Mouse (Mus musculus) left cerebral cortex, postnatal 10 days (tissue): ENCODE data around the gene Katnb1. TPM values are rescaled to one million over a fixed set of nuclear protein-coding genes. Genes with fewer than 3 reads are reported as not detected.
A peak's percentile ranks its signal among the peaks of the same experiment; 100 is the strongest.

ENCODE experiments used
- DNase-seq, 2 experiments: peaks; one replicate each; pipeline ENCODE4 v3.0.0; 2021 to 2022; ENCODE audit warnings: low spot score in 2 of 2, mixed read lengths in 1 of 2; ENCODE audit errors: extremely low spot score in 1 of 2
- intact Hi-C: fragments of 180-260 bp; cut with DNase I; formaldehyde crosslinking; loops from one replicate; pipeline ENCODE4 v1.15.1; 2025
- total RNA-seq, 2 experiments: library from RNA; stranded (reverse); gene quantifications; 2 replicates each; pipeline ENCODE4 v1.2.3; 2021

Gene Katnb1
- total RNA-seq, 2 experiments from 2014 or later = 40.9 to 45.3 TPM

DNA sequence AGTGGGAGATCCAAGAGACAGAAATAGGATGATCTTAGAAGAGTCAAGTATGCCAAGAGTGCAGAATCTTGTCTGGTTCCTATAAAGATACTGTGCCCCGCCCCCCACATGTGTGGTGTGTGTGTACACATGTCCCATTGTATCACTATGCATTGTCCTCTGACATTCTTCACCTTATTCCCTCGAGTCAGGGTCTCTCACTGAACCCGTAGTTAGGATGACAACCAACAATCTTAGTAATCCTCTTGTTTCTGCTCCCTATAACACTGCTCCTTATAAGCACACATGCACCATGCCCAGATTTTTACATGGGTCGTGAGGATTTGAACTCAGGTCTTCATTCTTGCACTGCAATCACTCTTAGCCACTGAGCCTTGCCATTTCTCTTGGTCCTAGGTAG, 1.7 kb upstream of the Katnb1 start:
- intact Hi-C loops = no loop called here

DNA sequence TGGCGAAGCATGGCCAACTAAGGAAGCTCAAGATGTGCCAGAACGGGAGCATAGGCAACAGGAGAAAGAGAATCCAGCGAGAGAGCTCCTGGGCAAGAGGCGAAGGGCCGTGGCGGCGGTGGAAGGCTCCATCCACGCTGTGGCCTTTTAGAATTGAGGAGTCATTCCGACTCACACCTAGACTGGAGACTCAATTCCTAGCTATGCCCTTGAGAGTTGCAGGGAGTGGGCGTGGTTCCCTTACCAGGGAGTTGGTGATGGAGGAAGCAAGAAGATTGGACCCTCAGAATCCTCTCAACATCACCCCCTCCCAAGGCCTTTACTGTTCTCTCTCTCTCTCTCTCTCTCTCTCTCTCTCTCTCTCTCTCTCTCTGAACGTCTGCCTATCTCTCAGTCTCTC, 664 bp downstream of the Katnb1 start:
- no peak for DNase-seq
- intact Hi-C loops = loop anchor here (5.0 kb wide), 1 partner anchor 134 kb away; no protein-coding TSS in a partner anchor

More for the DNA sequence above, 1.7 kb upstream of the Katnb1 start:
- DNase-seq = no peak

DNA sequence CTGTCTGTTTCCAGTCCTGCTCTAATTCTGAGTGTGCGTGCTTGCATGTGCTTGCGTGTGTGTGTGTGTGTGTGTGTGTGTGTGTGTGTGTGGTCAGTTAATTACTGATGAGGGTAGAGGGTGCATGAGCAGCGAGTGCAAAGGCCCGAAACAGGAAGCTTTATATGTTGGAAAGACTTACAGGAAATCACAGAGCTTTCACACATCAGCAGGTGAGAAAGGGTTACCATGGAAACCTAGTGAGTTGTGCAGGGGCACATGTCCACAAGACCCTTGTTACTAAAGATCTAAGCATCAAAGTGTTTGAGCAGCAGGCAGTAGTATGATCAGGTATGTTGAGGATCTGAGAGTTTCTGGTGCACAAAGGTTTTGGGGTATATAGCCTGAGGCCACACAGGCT, 3.3 kb downstream of the Katnb1 start:
- DNase-seq = no peak
- intact Hi-C loops = loop anchor here (5.0 kb wide), 1 partner anchor 137 kb away; no protein-coding TSS in a partner anchor

DNA sequence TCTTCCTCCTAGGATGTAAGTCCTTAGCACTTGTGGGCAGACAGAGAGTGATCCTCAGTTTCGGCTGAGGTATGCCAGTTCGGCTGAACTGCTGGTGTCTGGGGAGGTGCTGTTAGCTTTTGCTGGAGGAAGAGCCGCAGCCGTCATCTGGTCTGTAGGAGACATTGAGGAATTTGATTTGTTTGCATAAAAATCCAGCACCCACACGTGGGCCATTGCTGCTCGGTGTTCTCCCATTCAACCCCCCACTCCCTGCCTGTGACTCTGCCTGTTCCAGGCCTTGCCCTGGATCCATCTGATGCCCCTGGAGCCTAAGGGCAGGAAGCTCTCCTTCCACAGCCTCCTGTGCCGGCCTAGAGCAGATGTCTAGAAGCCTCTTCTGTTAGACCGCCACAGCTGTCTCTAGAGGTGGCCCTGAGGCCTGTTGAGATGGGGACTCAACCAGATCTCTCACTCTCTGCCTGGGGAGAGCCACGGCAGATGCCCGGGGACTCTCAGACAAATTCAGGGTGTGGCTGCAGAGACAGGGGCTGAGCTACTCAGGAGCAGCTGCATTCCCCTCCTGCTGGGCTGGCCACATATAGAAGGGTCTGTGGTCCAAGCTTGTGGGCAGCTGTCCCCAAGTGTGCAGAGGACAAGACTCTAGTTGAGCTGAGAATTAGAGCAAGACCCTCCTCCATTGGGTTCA, 3.9 kb downstream of the Katnb1 start:
- no peak for DNase-seq
- intact Hi-C loops = loop anchor here (5.0 kb wide), 1 partner anchor 138 kb away; no protein-coding TSS in a partner anchor

DNA sequence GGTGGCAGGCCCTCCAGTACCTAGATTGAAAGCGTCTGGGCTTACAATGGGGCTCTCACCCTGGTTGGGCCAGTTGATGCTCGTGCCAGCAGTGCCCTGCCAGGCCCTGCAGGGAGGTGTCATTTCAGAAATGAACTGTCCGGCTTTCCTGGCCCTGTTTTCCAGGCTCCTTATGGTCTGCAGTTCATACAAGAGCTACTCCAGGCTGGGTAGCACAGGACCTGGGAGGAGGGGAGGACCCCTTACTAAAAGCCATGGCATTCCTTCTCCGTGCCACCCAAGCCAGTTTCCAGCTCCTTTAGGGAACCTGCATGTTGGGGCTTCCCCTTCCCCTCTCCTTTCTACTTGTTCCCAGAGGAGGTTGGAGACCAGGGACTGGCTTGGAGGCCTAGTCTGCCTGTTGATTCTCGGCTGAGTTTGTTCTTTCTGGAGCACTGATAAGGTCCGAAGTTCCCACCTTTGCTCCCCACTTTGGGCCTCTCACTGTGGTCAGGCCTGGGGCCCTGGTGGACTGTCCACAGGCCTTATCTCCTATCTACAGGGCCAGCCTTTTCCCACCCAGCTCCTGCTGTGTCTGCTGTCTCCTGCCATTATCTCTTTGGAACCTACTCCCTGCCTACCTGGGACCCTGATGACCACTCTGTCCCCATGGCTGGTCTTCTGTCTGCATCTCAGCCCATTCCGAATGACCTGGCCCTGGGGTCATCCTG, 4.6 kb downstream of the Katnb1 start:
- intact Hi-C loops = no loop called here
- no peak for DNase-seq

DNA sequence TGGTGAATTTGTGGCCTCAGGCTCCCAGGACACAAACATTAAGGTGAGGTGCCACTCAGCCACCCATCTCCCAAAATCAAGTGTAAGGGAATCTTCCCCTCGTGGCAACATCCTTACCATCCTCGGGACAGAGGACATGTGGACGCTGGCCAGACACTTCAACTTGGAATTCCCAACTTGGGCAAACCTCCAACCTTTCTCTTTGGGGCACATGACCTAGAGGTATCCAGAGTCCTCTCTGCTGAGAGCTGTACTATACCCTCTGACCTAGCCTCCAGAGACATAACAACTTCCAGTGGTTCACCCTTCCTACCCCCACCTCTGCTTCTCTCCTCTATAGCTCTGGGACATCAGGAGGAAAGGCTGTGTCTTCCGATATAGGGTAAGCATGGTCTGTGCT, 12.6 kb downstream of the Katnb1 start:
- DNase-seq = no peak
- intact Hi-C loops = no loop called here

DNA sequence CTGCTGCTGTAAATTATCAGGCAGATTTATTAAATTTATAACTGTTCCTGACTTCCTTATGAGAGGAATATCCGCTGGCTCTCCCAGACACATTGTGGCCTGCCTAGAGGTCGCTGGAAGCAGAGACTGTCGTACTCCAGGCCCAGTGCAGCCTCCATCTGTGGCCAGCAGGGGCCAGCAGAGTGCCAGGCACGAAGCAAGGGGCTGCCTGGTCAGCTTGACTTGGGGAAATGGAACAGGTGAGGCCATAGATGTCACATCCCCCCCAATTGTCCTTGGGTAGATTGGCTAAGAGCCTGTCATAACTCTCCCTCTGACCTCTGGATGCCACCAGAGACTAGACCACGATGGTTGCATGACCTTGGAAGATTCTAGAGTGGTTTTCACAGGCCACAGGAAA, 18.0 kb downstream of the Katnb1 start:
- intact Hi-C loops = no loop called here

DNA sequence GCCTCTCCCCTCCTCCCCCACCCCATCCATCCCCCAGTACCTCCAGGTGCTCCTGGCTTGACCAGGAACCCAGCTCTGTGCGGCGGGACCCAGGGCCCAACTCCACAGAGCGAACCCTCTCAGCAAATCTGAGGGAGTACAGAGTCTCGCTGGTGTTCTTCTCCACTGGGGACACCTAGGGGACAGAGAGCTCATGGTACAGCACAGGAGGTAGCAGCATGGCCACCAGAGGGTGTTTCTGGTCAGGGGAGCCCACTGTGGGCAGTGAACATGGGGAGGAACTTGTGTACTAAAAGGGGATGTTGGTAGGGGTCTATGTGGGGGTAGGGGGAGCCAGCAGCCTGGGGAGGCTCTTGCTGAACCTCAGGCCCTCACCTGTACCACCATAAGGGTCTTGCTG, 21.0 kb downstream of the Katnb1 start:
- DNase-seq = no peak
- intact Hi-C loops = loop anchor here (10.0 kb wide), 2 partner anchors 103 to 213 kb away; partner anchors contain the start of genes Kifc3 and Tepp

More for the DNA sequence above, 18.0 kb downstream of the Katnb1 start:
- DNase-seq = peak in 1 of 2 experiments; percentile 81

DNA sequence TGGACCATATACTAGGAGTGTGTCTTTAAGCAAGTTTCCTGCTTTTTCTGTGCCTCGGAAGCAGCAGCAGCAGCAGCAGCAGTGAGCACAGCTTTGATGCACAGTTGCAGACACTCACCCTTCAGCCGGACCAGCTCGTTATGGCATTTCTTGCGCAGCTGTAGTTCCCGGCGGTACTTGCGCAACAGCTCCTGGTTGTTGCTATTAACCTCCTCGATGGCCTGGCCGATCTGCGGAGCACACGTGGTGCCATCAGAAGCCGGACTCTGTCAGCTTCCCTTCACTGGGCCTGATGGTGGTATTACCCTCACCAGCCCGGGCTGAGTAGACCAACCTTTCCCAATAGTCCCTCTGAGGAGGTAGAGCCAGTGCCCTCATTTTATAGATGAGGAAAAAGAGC, 26.3 kb downstream of the Katnb1 start:
- intact Hi-C loops = loop anchor here (10.0 kb wide), 2 partner anchors 97 to 207 kb away; partner anchors contain the start of genes Kifc3 and Tepp

DNA sequence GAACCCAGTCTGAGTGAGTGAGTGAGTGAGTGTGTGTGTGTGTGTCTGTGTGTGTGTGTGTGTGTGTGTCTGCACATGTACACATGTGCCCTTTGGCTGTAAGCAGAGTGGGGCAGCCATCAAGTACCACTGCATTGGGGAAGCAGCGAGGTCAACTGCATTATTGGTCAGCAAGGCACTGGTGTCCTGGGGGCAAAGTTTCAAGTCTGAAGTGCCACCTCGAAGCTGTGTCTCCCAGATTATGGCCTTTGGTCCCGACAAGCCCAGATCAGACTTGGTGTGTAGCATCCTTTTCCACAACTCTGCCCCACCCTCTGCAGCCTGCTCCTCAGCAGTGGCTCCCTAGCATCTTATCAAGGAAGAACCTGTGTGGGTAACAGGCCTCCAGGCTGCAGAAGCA, 31.6 kb downstream of the Katnb1 start:
- intact Hi-C loops = no loop called here
- no peak for DNase-seq

More for the DNA sequence above, 26.3 kb downstream of the Katnb1 start:
- no peak for DNase-seq

DNA sequence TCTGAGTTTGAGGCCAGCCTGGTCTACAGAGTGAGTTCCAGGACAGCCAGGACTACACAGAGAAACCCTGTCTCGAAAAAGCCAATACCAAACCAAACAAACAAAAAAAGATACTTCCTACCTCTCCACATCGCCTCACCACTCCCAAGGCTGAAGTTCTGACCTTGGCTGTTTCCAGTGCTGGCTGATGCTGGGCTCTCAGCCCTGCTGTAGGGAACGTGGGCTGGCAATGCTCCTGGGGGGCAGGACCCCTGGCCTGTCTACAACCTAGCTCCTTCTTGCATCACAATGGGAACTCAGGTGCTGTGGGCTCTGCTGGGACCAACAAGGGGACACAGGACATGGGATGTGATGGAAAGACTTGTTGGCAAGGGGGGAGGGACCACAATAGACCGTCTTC, 32.1 kb downstream of the Katnb1 start:
- intact Hi-C loops = no loop called here

DNA sequence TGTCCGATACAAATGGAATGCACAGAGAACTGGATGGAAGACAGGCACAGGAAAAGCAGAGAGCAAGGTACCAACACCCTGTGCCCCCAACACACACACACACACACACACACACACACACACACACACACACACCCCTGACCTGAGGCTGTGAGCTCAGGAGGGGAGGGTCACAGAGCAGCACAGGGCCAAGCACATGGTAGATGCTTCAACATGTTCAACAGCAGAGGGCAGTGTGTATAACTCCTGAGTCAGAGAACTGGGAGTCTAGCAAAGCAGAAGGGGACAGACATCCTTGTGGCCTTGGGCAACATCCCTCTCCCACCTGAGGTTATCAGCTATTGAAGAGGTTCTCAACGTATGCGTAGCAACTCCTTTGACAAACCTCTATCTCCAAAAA, 32.8 kb downstream of the Katnb1 start:
- no peak for DNase-seq
- intact Hi-C loops = no loop called here

More for the DNA sequence above, 32.1 kb downstream of the Katnb1 start:
- no peak for DNase-seq

DNA sequence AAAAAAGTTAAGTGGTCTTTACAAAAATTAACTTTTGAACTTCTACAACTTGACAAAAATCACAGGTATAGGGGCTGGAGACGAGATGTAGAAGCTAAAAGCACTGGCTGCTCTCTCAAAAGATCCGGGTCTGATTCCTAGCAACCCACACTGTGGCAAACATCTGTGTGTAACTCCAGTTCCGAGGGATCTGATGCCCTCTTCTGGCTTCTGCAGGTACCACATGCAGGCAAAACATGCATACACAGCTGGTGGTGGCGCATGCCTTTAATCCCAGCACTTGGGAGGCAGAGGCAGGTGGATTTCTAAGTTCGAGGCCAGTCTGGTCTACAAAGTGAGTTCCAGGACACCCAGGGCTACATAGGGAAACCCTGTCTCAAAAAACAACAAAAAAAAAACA, 42.5 kb downstream of the Katnb1 start:
- DNase-seq = no peak
- intact Hi-C loops = no loop called here

DNA sequence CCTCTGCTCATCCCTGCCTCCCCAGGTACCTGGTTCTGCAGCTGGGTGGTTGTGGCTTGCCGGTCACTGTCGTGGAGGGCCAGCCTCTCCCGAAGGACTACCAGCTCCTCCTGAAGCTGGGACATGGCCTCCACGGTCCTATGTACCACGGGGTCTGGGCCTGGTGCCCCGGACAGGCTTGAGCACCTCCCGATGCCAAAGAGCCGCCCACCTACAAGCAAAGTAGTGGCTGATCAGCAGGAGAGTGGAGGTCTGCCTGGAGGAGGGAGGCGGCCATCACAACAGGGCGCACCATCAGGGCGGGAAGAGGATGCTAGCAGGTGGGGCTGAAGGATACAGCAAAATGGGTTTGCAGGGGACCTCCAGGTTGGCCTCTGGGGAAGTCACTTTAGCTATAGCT, 45.5 kb downstream of the Katnb1 start:
- no peak for DNase-seq
- intact Hi-C loops = no loop called here

DNA sequence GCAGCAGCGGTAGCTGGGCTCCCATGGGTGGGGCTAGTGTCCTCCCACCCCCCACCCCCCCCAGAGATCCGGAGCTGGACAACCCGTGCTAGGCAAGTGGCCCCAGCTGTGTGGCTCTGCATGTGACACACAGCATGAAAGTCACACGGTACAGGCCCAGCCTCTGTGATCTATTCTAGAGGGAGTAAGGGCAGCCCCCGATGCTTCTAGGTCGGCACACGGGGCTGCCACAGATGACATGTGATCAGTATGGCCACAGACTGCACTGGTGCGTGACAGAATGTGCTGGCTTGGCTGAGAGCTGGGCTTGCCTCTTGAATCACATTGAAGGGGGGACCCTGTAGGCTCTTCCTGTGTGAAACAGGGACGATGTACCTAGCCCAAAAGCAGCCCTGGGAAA, 46.7 kb downstream of the Katnb1 start:
- DNase-seq = no peak
- intact Hi-C loops = no loop called here

DNA sequence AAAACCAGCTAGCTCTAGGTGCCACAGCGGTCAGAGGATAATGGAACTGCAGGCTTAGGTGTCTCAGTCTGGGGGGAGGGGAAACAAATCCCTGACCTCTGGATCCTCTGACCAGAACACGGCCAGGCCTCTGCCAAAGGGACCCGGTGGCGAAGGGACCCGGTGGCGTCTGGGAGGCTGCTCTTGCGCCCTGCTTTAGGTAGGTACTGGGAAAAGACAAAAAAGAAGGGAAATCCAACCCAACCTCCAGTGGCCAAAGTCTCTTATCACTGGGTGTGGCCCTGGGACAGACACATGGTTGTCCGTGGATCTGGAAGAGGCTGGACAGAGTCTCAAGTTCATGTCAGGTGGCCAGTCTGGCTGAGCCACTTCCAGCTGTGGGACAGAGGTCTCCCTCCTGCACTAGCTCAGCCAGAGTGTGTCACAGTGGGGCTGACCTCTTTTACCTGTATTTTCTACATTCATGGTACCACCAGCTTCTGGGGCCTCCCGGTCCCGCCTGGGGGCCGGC, 47.8 kb downstream of the Katnb1 start:
- intact Hi-C loops = no loop called here
- no peak for DNase-seq

DNA sequence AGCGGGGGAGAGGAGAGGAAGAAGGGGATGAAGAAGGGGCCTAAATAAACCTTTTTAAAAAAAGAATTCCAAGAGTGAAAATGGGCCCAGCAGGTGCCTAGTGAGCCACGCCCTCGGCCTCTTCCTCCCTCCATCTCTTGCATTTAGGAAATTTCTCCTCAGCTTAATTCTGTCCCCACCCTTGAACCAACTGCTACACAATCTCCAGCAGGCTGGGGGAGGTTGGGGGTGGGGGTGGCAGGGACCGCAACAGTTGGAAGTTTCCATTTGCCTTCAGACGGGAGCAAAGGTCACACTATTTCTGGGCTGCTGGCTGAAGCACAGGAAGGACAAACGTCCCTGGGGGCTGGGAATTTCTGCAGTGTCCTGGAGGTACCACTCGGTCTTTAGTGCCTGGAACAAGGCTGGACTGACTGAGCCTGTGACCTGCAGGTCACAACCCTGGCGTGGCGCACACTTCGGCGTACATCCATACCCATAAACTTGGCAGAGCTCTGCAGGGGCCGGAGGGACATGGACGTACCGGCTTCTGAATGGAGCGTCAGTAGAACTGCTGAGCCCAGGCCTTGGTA, 50.1 kb downstream of the Katnb1 start:
- no peak for DNase-seq
- intact Hi-C loops = no loop called here

DNA sequence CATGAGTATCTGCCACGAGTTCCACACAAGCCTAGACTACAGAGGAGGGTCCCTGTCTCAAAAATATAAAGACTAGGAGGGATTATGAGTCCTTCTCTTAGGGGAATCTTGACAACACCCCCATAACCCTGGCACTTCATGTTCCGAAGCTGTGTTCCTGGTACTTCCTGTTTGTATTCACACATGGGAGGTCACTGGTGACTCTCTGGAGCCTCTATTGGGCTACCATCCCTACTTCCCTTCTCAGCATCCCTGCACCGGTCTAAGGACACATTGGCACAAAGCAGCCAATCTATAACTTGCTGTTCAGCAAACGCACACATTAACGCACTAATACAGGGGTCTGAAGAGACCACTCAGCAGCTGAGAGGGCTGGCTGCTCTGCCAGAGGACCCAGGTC, 51.0 kb downstream of the Katnb1 start:
- DNase-seq = no peak
- intact Hi-C loops = no loop called here

DNA sequence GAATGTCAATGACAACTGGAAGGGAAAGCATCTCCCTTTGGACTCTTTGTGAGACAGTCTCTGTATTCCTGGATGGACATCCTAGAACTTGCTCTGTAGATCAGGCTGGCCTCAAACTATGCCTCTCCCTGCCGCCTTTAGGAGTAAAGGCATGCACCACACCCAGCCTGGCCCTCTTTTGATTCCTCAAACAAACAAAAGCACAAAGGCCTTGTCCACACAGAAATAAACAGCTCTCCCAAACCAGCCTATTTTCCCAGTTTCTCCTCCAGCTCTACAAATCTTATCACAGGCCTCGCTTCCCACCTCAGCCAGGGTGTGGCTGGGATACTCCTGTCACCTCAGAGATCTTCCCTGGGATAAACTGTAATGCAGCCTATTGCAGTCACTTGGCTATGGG, 53.2 kb downstream of the Katnb1 start:
- no peak for DNase-seq
- intact Hi-C loops = no loop called here

DNA sequence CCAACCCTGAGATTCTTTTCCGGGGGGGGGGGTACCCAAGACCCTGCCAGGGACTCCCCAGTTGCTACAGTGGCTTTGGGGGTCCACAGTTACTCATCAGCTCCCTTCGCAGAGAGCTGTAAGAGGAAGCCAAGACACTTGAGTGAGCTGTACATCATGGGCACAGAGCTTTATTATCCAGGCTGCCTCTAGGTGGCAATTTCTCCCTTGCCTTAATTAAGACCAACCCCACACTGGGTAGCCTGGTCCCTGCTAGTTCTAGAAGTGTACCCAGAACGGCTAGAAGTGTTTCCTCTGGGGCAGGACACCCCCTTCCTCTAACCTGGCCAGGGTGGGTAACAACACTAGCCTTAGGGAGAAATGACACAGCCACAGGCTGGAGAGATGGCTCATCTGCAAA, 54.3 kb downstream of the Katnb1 start:
- no peak for DNase-seq
- intact Hi-C loops = no loop called here
